Mouse (Mus musculus) large intestine, adult 2 months (tissue): ENCODE results near the gene Arhgap45. TPM values are rescaled to one million over a fixed set of nuclear protein-coding genes. Genes with fewer than 3 reads are reported as not detected.
"Not testable (repeated sequence)": the region's sequence is repeated elsewhere in the genome, so short reads cannot be mapped to it uniquely, and the experiment has no call there.

Experiments used
- DNase-seq: peaks from one replicate; pipeline ENCODE4 v3.0.0-alpha.2; 2012; ENCODE audit warnings: low read depth, low spot score
- WGBS: fragments of 180-500 bp; shearing (Covaris S2); methylation state at CpG from one replicate; pipeline ENCODE4 v1.1.7; 2018; 5-methylcytosine and 5-hydroxymethylcytosine counted together
- polyA plus RNA-seq: library from polyadenylated mRNA; depleted of rRNA; stranded (reverse); fragments of >200 nt; gene quantifications from 2 replicates; pipeline ENCODE4 v1.2.3, GENCODE M21; 2012

Arhgap45 gene
- polyA plus RNA-seq, 1 experiment, result 33.5 TPM

DNA sequence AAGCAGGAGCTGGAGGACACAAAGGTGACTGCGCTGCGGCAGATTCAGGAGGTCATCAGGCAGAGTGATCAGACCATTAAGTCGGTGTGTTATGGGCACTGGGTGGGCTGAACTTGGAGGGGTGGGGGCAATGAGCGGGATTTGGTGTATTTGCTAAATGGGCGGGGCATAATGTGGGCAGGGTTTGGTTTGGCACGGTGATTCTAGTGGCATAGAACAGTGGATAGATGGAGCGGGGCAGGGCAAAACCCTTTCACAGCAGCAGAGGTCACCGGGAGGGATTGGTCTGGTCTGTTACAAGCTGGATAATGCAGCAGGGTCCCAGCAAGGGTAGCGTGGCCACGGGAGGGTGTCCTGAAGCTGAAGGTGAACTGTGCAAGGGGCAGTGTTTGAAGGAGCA lies 9.0 kb downstream of the Arhgap45 start:
- 53% methylated on average over 10 of the region's 10 CpGs for WGBS
- no peak for DNase-seq

- 52% methylated on average over 12 of the region's 12 CpGs for WGBS
- no peak for DNase-seq
Observed at GRCm38 (mm10) chr10:80025889-80026288, 9.4 kb downstream of the Arhgap45 start.

GRCm38 (mm10) chr10:80027681-80028520 lies 11.4 kb downstream of the Arhgap45 start:
- WGBS, result 53% methylated on average over 20 of the region's 20 CpGs
- DNase-seq, result no peak

- no peak for DNase-seq
- 91% methylated on average over 13 of the region's 13 CpGs for WGBS
Observed at GRCm38 (mm10) chr10:80028521-80028846, 12.0 kb downstream of the Arhgap45 start.

GRCm38 (mm10) chr10:80030191-80030590 lies 13.7 kb downstream of the Arhgap45 start:
- 90% methylated on average over 9 of the region's 9 CpGs for WGBS
- no peak for DNase-seq

DNA sequence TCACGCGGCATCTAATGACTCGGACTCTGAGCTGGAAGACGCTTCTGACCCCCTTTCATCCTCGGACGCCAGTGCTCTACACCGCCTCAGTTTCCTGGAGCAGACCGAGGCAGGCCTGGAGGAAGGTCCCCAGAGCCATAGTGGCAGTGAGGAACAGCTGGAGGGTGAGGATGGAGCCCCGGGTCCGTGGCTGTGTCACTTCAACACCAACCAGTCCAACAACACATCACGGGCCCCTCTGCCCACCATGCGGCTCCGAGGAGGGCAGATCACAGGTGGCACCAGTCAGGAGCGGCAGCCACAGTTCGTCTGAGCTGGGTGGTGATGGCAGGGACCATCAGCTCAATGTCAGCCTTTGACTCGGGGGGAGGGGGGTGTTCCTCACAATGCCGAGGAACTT lies 14.3 kb downstream of the Arhgap45 start:
- WGBS, result 91% methylated on average over 17 of the region's 17 CpGs
- DNase-seq, result no peak

DNA sequence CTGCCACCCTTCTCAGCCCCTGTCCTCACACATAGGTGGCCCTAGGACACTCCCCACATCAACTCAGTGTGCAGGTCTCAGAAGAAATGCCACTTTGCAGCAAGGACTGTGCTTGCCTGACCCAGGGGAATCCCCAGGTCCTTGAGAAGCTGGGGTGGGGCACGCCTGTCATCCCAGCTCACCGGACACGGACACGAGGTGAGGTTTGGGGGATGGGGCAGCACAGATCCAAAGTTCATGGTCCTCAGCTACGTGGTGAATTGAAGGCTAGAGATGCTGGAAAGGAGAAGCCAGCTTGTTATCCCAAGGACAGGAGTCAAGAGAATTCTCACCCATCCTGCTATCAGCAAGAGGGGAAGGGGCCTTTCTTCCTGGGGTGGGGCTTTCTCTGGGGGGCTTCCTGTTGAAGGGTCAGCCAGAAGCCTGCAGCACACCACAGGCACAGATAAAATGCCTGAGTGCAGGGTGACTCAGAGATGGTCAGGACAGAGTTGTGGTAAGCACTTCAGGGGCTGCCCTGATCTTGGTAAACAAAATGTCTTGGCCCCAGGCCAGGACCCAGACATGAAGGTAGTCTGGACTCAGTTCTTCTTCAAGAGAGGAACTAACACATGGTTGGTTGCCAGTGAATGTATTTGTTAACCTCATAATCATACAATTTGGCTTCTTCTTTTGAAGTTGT lies 16.5 kb downstream of the Arhgap45 start:
- peak; percentile 71 for DNase-seq
- 9% methylated on average over 5 of the region's 5 CpGs for WGBS

DNA sequence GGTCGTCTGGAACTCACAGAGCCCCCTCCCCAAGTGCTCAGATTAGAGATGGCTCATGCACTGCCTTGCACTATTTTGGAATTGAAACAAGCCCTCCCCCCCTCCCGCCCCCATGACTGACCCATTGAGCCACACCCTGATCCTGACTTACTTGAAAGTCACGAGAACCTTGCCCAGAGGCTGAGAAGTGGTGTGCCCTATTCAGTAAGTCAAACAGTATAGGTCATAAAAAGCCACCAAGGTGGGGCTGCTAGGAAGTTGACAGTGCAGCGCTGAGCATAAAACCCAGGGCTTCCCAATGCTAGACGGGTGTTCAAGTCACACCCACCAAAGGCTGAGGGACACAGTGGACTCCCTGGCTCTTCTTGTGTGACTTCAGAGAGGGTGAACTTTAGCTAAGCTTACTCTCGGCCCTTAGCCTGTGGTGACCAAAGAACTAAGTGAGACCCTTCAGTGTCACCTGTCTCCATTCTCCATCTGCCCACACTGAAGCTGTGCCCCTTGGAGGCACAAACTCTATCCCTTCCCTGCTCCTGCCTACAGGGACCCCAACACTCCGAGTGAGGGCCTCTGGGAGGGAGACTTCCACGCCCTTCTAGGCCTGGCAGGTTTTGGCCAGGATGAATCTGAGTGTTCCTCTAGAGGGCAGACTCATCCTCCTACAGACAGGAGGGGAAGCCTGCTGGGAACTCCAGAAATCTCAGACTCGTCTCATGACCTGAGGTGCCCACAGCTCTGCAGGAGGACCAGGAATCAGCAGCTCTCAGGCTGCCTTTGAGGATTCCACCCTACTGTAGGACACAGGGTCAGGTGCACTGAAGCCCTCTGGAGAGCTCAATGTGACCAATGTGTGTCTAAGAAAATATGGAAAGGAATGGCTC lies 17.3 kb downstream of the Arhgap45 start:
- DNase-seq, result peak; percentile 75
- 4% methylated on average over 9 of the region's 9 CpGs for WGBS

DNA sequence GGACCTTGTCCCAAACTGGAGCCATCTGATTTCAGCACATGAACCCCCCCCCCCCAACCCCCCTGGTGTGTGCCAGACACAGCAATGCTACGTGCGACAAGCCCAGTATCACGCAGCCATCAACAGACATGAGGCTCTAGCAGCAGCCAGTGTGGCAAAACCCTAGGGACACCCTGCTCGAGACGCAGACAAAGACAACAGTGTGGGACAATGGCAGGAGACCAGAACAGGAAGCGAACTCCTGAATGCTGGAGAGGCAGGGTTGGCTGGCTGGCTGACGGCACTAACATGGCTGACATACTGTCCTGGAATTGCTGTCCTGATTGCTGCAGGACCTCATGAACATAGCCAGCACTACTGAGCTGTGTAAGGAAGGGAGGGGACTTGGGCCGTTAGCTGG lies 18.7 kb downstream of the Arhgap45 start:
- DNase-seq, result no peak
- WGBS, result 84% methylated on average over 8 of the region's 8 CpGs

DNA sequence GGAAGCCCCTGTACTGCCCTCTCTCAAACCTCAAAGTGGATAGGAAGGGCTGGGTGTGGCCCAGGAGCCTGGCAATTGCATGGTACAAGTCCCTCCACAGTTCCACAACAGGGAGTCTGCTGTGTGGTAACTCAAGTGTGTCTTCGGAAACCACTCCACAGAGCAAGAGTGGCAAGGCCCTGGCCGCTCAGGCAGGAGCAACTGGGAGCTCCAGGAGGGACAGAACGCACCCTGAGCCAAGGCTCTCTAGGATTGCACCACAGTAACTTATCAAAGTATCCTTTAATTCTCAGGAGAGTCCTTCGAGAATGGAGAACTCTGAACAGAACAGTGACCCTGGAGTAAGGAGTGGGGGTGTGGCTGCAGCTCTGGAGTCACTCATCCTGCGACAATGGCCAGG lies 19.2 kb downstream of the Arhgap45 start:
- 86% methylated on average over 5 of the region's 5 CpGs for WGBS
- no peak for DNase-seq

DNA sequence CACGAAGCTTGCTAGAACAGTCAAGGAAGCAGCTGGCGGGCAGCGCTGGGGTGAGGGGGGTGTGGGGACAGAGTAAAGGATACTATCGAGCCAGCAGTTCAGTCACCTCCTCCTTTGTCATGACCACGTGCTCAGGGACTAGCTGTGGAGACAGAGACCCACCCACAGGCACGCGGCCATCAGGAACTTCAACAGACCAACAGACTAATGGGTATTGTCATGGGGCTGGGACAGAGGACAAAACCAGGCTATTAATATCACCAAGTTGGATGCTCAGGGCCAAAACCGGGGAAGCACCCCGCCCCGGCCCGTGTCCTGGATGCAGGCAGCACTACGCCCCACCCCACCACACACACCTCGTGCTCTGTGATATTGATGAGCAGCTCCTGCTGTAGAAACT lies 20.4 kb downstream of the Arhgap45 start:
- no peak for DNase-seq
- WGBS, result 81% methylated on average over 13 of the region's 13 CpGs

GRCm38 (mm10) chr10:80039559-80039979 lies 23.1 kb downstream of the Arhgap45 start, which contains the start of gene Polr2e:
TSS of gene Polr2e (minus strand) at chr10:80039795.
- WGBS, result under 1% methylated on average over 40 of the region's 40 CpGs
- peak; percentile 82 for DNase-seq

GRCm38 (mm10) chr10:80041409-80042060 lies 25.1 kb downstream of the Arhgap45 start:
- not testable (repeated sequence) for DNase-seq
- WGBS, result 86% methylated on average over 8 of the region's 8 CpGs

- WGBS, result 87% methylated on average over 4 of the region's 4 CpGs
Observed at GRCm38 (mm10) chr10:80044087-80044486, 27.6 kb downstream of the Arhgap45 start.

GRCm38 (mm10) chr10:80045364-80045763 lies 28.9 kb downstream of the Arhgap45 start:
- WGBS, result 72% methylated on average over 4 of the region's 4 CpGs
- DNase-seq, result not testable (repeated sequence)

More at GRCm38 (mm10) chr10:80044087-80044486, 27.6 kb downstream of the Arhgap45 start:
- no peak for DNase-seq

DNA sequence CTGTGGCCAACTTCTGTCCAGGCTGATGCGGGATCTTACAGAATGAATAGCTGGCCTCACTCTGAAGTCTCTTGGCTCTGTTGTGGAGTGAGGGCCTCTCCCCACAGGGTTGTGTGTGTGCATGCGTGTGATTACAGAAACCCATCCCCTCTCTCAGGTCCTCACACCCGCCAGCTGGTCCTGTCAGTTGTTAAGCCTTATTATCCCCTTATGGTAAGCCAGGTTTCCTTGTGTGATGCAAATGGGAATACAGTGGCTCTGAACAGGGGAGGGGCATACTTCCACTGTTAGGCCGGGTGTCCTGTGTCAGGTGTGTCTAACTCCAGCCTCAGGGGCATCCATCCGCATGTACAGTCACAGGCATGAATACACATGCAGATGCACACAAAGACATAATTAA lies 29.3 kb downstream of the Arhgap45 start:
- 89% methylated on average over 5 of the region's 5 CpGs for WGBS
- DNase-seq, result no peak

DNA sequence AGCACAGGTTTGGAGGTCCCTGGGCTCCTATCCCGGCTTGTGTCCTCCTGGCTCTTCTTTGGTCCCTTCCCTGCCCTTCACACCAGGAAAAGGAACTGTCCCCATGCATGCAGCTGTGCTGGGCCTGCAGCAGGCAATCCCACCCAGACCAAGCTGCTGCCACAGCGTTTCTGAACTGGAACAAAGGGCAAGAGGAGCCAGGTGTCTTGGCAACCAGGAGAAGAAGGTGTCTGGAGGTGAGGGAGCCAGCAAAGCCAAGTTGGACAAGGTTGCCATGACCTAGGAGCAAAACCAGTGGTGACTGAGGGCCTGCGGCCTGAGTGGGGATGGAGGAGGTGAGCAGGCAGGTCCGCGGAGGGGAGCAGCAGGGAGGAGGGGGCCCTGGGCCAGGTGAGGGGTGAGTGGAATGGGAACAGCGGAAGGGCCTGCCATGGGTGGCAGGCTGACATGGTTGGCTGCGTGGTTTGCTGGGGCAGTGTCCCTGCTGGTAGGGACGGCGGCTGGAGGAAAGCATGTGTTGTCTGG lies 30.6 kb downstream of the Arhgap45 start, which contains the start of gene Gpx4:
Gpx4 (plus strand) TSS at position 126 of the 525 bp plus-strand sequence.
- 69% methylated on average over 9 of the region's 9 CpGs for WGBS
- DNase-seq, result no peak

DNA sequence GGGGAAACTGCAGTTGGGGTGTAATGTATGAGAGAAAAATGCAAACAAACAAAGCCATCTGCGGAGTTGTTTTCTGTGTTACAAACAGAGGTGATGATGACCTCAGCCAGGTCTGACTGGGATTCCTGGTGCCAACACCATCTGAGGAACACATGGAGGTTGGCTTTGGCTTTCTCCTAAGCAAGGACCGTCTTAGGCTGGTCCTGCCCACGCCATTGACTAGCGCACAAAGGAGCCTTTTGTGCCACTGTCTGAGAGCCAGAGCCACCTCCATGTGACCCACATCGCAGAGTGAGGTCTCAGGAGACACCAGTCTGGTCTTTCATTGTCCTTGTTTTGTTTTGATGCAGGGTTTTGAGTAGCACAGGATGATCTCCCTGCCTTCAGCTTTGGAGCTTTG lies 31.9 kb downstream of the Arhgap45 start:
- no peak for DNase-seq
- 54% methylated on average over 5 of the region's 5 CpGs for WGBS

- 84% methylated on average over 3 of the region's 3 CpGs for WGBS
- no peak for DNase-seq
Observed at GRCm38 (mm10) chr10:80048834-80049233, 32.4 kb downstream of the Arhgap45 start.
